Mouse (Mus musculus) limb, embryonic 14.5 days (tissue): Measurements from ENCODE around the gene Olfr247. TPM values are rescaled to one million over a fixed set of nuclear protein-coding genes. Genes with fewer than 3 reads are reported as not detected.
"Not testable (repeated sequence)": the region's sequence is repeated elsewhere in the genome, so short reads cannot be mapped to it uniquely, and the experiment has no call there.

Source experiments
- ATAC-seq: fragments of 200-750 bp; cut with Nextera tagmentation; 2 replicates; pipeline ENCODE4 v1.8.0; 2017; ENCODE audit warnings: low read depth, moderate number of reproducible peaks, moderate TSS enrichment; ENCODE audit not compliant: low FRiP score
- DNase-seq: peaks from one replicate; pipeline ENCODE4 v3.0.0-alpha.2; 2015; ENCODE audit warnings: low spot score
- H3K27ac ChIP-seq: fragments of 300-500 bp; sonication (generic); replicated peaks from 2 replicates; pipeline ENCODE4 v1.5.1; 2014; ENCODE audit warnings: low read depth, mild to moderate bottlenecking, low read length, moderate library complexity, mixed read lengths
- H3K27me3 ChIP-seq: fragments of 300-500 bp; sonication (generic); 2 replicates; pipeline ENCODE4 v1.6.1; 2014; ENCODE audit warnings: low read length, mixed read lengths; ENCODE audit not compliant: control insufficient read depth, insufficient read depth
- H3K36me3 ChIP-seq: fragments of 300-500 bp; sonication (generic); 2 replicates; pipeline ENCODE4 v1.6.1; 2014; ENCODE audit warnings: mild to moderate bottlenecking, low read length, moderate library complexity, mixed read lengths; ENCODE audit not compliant: control insufficient read depth, insufficient read depth
- H3K4me1 ChIP-seq: fragments of 300-500 bp; sonication (generic); 2 replicates; pipeline ENCODE4 v1.6.1; 2014; ENCODE audit warnings: antibody characterized with exemption, low read length, mixed read lengths; ENCODE audit not compliant: control insufficient read depth, insufficient read depth
- H3K4me2 ChIP-seq: fragments of 300-500 bp; sonication (generic); replicated peaks from 2 replicates; pipeline ENCODE4 v1.6.1; 2014; ENCODE audit warnings: low read depth, mild to moderate bottlenecking, low read length, moderate library complexity; ENCODE audit not compliant: severe bottlenecking
- H3K4me3 ChIP-seq: fragments of 300-500 bp; sonication (generic); replicated peaks from 2 replicates; pipeline ENCODE4 v1.5.1; 2014; ENCODE audit warnings: low read length
- H3K9ac ChIP-seq: fragments of 300-500 bp; sonication (generic); 2 replicates; pipeline ENCODE4 v1.6.1; 2014; ENCODE audit warnings: mild to moderate bottlenecking, low read depth, low read length, moderate library complexity; ENCODE audit not compliant: severe bottlenecking
- H3K9me3 ChIP-seq: fragments of 300-500 bp; sonication (generic); 2 replicates; pipeline ENCODE4 v1.6.1; 2016; ENCODE audit warnings: low read length; ENCODE audit not compliant: control insufficient read depth
- POLR2A ChIP-seq: fragments of 200-500 bp; IDR thresholded peaks from 2 replicates; pipeline ENCODE4 v1.8.0; 2012; ENCODE audit warnings: inconsistent platforms, mild to moderate bottlenecking, moderate library complexity, borderline replicate concordance; ENCODE audit not compliant: insufficient read depth, insufficient read length; ENCODE audit errors: extremely low read depth
- WGBS: fragments of 180-500 bp; shearing (Covaris S2); extraction: QIAGEN DNeasy Blood & Tissue Kit; methylation state at CpG from one replicate; pipeline ENCODE4 v1.1.7; 2014; 5-methylcytosine and 5-hydroxymethylcytosine counted together
- polyA plus RNA-seq, 2 experiments: library from polyadenylated mRNA; depleted of rRNA in 1 of 2; stranded (reverse) in 1 of 2; unstranded in 1 of 2; fragments of >200 nt; fragmentation: Nextera tagmentation in 1 of 2; extraction: Ambion mirVana in 1 of 2; gene quantifications; 2 replicates each; pipeline versions ENCODE4 v1.2.1 to v1.2.3; 2012 to 2014

Gene Olfr247
- polyA plus RNA-seq (2012; rRNA removed) (not detected in 2 replicates), polyA plus RNA-seq (2014; fragmentation: Nextera tagmentation; extraction: Ambion mirVana) (not detected in 2 replicates)

DNA sequence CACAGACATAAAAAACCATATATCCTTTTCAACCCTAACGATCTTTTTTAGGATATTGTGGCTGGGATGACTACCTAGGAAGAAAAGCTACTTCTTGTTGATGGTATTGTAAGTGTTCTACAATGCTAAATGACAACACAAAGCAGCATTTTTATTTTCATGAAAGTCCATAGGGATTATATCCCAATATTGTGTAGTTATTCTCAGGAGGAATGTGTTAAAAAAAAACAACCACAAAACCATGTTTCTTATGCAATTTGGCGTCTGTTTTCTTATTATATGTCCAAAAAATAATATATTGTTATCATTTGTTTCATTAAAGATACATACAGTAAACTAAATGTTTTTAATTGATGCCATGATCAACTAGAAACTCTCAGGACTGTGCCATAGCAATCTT is at the start of gene Olfr247:
Gene Olfr247, minus strand, starts transcription at position 101 of the 400 bp plus-strand sequence.
- H3K36me3 ChIP-seq, H3K27me3 ChIP-seq, DNase-seq, H3K27ac ChIP-seq, H3K9me3 ChIP-seq, ATAC-seq, H3K9ac ChIP-seq, H3K4me3 ChIP-seq, H3K4me1 ChIP-seq, H3K4me2 ChIP-seq: not testable (repeated sequence)
- no CpG with 5 or more reads among the region's 2 CpGs for WGBS

DNA sequence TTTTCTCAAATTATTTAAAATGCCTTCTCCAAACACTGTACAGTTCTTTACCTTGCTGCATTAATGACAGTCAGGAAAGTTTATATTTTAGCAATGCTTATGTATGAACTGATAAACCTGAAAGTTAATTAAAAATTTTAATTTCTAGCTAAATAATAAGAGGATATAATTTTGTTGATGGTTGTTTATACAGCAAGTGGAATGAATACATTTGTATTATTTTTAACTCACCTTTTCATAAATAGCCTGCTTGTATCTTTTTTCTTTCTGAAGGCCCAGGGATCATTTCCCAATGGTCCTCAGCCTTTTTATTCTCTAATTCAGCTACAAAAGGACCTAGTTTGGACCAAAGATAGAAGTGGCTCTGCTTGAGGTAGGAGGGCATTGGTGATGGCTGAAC is 36.4 kb upstream of the Olfr247 start, which contains the start of gene Olfr820:
Gene Olfr820, plus strand, starts transcription at position 301 of the 400 bp plus-strand sequence.
- TF ChIP-seq POLR2A = no peak
- Histone ChIP-seq H3K27ac (no peak within 1 kb of the TSS), H3K9ac (no peak within 1 kb of the TSS), H3K27me3 (no peaks in the 10 kb centered on the region), H3K4me3 (no peak within 1 kb of the TSS), H3K4me1 (no peaks in the 10 kb centered on the region), H3K4me2 (no peak within 1 kb of the TSS), H3K36me3 (no peaks in the 10 kb centered on the region), H3K9me3 (no peaks in the 10 kb centered on the region)
- no peak for DNase-seq
- no peak for ATAC-seq

DNA sequence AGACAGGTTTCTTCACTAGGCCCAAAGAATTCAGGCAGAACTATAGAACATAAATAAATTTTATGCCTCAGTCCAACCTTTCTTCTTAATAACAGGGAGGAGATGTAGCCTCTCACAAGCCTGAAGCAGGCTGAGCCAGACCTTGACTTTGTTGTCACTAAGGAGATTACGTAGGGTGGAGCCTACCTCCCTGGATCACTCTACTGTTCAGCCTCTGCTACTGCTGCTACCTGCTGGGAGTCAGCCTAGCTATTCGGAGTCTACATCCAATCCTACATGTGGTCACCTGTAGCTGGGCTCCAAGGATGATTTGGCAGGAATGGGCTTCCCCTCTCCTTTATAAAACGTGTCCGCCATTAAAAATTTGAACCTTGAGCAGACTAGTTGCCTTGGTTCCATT is 29.4 kb upstream of the Olfr247 start:
- 90% methylated on average over 4 of the region's 4 CpGs for WGBS
- not testable (repeated sequence) for H3K4me1 ChIP-seq, H3K4me2 ChIP-seq, H3K9ac ChIP-seq, H3K36me3 ChIP-seq, H3K27ac ChIP-seq, H3K27me3 ChIP-seq, DNase-seq, H3K9me3 ChIP-seq, ATAC-seq, H3K4me3 ChIP-seq

DNA sequence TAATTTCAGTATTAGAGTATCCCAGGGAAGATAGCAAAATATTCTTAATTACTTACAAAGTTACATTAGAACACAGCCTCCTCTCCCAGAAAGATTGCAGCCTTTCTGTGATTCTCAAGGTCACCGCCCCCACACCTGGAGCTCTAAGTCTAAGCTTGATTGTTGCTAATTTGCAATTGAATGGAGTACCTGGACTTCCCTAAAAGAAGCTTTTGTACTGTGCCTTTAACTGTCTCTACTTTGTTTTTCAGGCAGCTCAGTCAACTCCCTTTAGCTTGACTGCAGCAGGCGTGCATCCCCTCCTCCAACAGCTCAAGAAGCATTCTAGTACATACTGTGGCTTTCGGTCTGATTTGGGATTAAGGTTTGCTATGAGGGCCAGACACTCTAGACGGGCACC is 28.2 kb upstream of the Olfr247 start:
- H3K4me3 ChIP-seq, H3K9ac ChIP-seq, H3K36me3 ChIP-seq, H3K4me2 ChIP-seq, H3K4me1 ChIP-seq, H3K27ac ChIP-seq, H3K9me3 ChIP-seq, ATAC-seq, DNase-seq, H3K27me3 ChIP-seq: not testable (repeated sequence)
- 87% methylated on average over 4 of the region's 4 CpGs for WGBS

DNA sequence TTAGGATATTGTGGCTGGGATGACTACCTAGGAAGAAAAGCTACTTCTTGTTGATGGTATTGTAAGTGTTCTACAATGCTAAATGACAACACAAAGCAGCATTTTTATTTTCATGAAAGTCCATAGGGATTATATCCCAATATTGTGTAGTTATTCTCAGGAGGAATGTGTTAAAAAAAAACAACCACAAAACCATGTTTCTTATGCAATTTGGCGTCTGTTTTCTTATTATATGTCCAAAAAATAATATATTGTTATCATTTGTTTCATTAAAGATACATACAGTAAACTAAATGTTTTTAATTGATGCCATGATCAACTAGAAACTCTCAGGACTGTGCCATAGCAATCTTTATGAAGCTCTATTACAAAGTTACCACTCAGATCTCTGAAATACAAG is 9.0 kb upstream of the Olfr247 start, which contains the start of gene Gm10310:
Gene Gm10310, minus strand, starts transcription at position 101 of the 400 bp plus-strand sequence.
- H3K4me2 ChIP-seq, DNase-seq, H3K27me3 ChIP-seq, H3K9ac ChIP-seq, H3K27ac ChIP-seq, H3K4me1 ChIP-seq, H3K4me3 ChIP-seq, ATAC-seq, H3K9me3 ChIP-seq, H3K36me3 ChIP-seq: not testable (repeated sequence)
- whole genome bisulfite sequencing = no CpG with 5 or more reads among the region's 1 CpGs

GRCm38 (mm10) chr10:129981867-129982266 is 5.9 kb upstream of the Olfr247 start:
- not testable (repeated sequence) for H3K9ac ChIP-seq, H3K9me3 ChIP-seq, H3K4me2 ChIP-seq, DNase-seq, H3K4me3 ChIP-seq, H3K27me3 ChIP-seq, ATAC-seq, H3K4me1 ChIP-seq, H3K36me3 ChIP-seq, H3K27ac ChIP-seq
- WGBS = no CpG with 5 or more reads among the region's 3 CpGs

GRCm38 (mm10) chr10:129972994-129973393 is 2.9 kb downstream of the Olfr247 start:
- ATAC-seq, H3K4me3 ChIP-seq, H3K36me3 ChIP-seq, H3K4me2 ChIP-seq, H3K9me3 ChIP-seq, H3K27me3 ChIP-seq, H3K9ac ChIP-seq, DNase-seq, H3K27ac ChIP-seq, H3K4me1 ChIP-seq: not testable (repeated sequence)
- WGBS = no CpG with 5 or more reads among the region's 3 CpGs

DNA sequence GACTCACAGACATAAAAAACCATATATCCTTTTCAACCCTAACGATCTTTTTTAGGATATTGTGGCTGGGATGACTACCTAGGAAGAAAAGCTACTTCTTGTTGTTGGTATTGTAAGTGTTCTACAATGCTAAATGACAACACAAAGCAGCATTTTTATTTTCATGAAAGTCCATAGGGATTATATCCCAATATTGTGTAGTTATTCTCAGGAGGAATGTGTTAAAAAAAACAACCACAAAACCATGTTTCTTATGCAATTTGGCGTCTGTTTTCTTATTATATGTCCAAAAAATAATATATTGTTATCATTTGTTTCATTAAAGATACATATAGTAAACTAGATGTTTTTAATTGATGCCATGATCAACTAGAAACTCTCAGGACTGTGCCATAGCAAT is 8.8 kb downstream of the Olfr247 start, which contains the start of gene Olfr819:
Gene Olfr819, minus strand, starts transcription at position 101 of the 400 bp plus-strand sequence.
- H3K4me2 ChIP-seq, H3K27me3 ChIP-seq, H3K4me1 ChIP-seq, ATAC-seq, H3K9ac ChIP-seq, H3K27ac ChIP-seq, DNase-seq, H3K4me3 ChIP-seq, H3K9me3 ChIP-seq, H3K36me3 ChIP-seq: not testable (repeated sequence)
- 73% methylated on average over 2 of the region's 2 CpGs for WGBS
